Mouse (Mus musculus): Measurements from ENCODE around the gene Xpo1. TPM values are rescaled to one million over a fixed set of nuclear protein-coding genes. Genes with fewer than 3 reads are reported as not detected.
"Not testable (repeated sequence)": the region's sequence is repeated elsewhere in the genome, so short reads cannot be mapped to it uniquely, and the experiment has no call there.

Xpo1 gene
- polyA plus RNA-seq, 1 experiment, result 47.3 TPM

GRCm38 (mm10) chr11:23297379-23297778 is 41.5 kb downstream of the Xpo1 start:
- DNase-seq (ENCODE audit: extremely low spot score in 1 of 2, low spot score in 1 of 2), result no peak

- no peak for DNase-seq (ENCODE audit: extremely low spot score in 1 of 2, low spot score in 1 of 2)
Measured at GRCm38 (mm10) chr11:23298301-23298700, 42.5 kb downstream of the Xpo1 start.

- no peak for DNase-seq (ENCODE audit: extremely low spot score in 1 of 2, low spot score in 1 of 2)
Measured at GRCm38 (mm10) chr11:23299910-23300309, 44.1 kb downstream of the Xpo1 start.

- no peak for DNase-seq (ENCODE audit: extremely low spot score in 1 of 2, low spot score in 1 of 2)
Measured at GRCm38 (mm10) chr11:23303126-23303525, 47.3 kb downstream of the Xpo1 start.

GRCm38 (mm10) chr11:23305101-23305672 is 49.3 kb downstream of the Xpo1 start:
- not testable (repeated sequence) for DNase-seq (ENCODE audit: extremely low spot score in 1 of 2, low spot score in 1 of 2)

GRCm38 (mm10) chr11:23305673-23306608 is 50.1 kb downstream of the Xpo1 start:
- DNase-seq (ENCODE audit: extremely low spot score in 1 of 2, low spot score in 1 of 2), result peak; percentile 88 to 95

- DNase-seq (ENCODE audit: extremely low spot score in 1 of 2, low spot score in 1 of 2), result peak in 1 of 2 experiments; percentile 33
Measured at GRCm38 (mm10) chr11:23306764-23307565, 51.1 kb downstream of the Xpo1 start, which contains the start of gene Usp34. Gene Usp34 (plus strand): TSS chr11:23306895.

GRCm38 (mm10) chr11:23307566-23307920 is 51.7 kb downstream of the Xpo1 start:
- no peak for DNase-seq (ENCODE audit: extremely low spot score in 1 of 2, low spot score in 1 of 2)

GRCm38 (mm10) chr11:23313496-23313895 is 57.7 kb downstream of the Xpo1 start:
- DNase-seq (ENCODE audit: extremely low spot score in 1 of 2, low spot score in 1 of 2), result no peak

GRCm38 (mm10) chr11:23329413-23329812 is 73.6 kb downstream of the Xpo1 start:
- DNase-seq (ENCODE audit: extremely low spot score in 1 of 2, low spot score in 1 of 2), result no peak

GRCm38 (mm10) chr11:23332136-23332535 is 76.3 kb downstream of the Xpo1 start:
- no peak for DNase-seq (ENCODE audit: extremely low spot score in 1 of 2, low spot score in 1 of 2)

- no peak for DNase-seq (ENCODE audit: extremely low spot score in 1 of 2, low spot score in 1 of 2)
Measured at GRCm38 (mm10) chr11:23335160-23335559, 79.3 kb downstream of the Xpo1 start.

Other genes with a start within 250 kb of the Xpo1 start
- 4.1 and 4.5 TPM in 2 replicates for gene Fam161a, start 248.5 kb upstream of the Xpo1 start, polyA plus RNA-seq (2012; rRNA removed)
- gene Usp34, start 50.9 kb downstream of the Xpo1 start, polyA plus RNA-seq (2012; rRNA removed), result 49.8 and 58.0 TPM in 2 replicates
- gene Ahsa2, start 242.0 kb downstream of the Xpo1 start, polyA plus RNA-seq (2012; rRNA removed), result 45.0 and 47.8 TPM in 2 replicates

All from frontal cortex, adult 2 months (tissue).